Mouse (Mus musculus) limb, embryonic 14.5 days (tissue): Measurements from ENCODE around the gene Dlg2. TPM values are rescaled to one million over a fixed set of nuclear protein-coding genes. Genes with fewer than 3 reads are reported as not detected.

Source experiments
- ATAC-seq: fragments of 200-750 bp; cut with Nextera tagmentation; 2 replicates; pipeline ENCODE4 v1.8.0; 2017; ENCODE audit warnings: low read depth, moderate number of reproducible peaks, moderate TSS enrichment; ENCODE audit not compliant: low FRiP score
- DNase-seq: peaks from one replicate; pipeline ENCODE4 v3.0.0-alpha.2; 2015; ENCODE audit warnings: low spot score
- H3K27ac ChIP-seq: fragments of 300-500 bp; sonication (generic); replicated peaks from 2 replicates; pipeline ENCODE4 v1.5.1; 2014; ENCODE audit warnings: low read depth, mild to moderate bottlenecking, low read length, moderate library complexity, mixed read lengths
- H3K27me3 ChIP-seq: fragments of 300-500 bp; sonication (generic); 2 replicates; pipeline ENCODE4 v1.6.1; 2014; ENCODE audit warnings: low read length, mixed read lengths; ENCODE audit not compliant: control insufficient read depth, insufficient read depth
- H3K36me3 ChIP-seq: fragments of 300-500 bp; sonication (generic); 2 replicates; pipeline ENCODE4 v1.6.1; 2014; ENCODE audit warnings: mild to moderate bottlenecking, low read length, moderate library complexity, mixed read lengths; ENCODE audit not compliant: control insufficient read depth, insufficient read depth
- H3K4me1 ChIP-seq: fragments of 300-500 bp; sonication (generic); 2 replicates; pipeline ENCODE4 v1.6.1; 2014; ENCODE audit warnings: antibody characterized with exemption, low read length, mixed read lengths; ENCODE audit not compliant: control insufficient read depth, insufficient read depth
- H3K4me2 ChIP-seq: fragments of 300-500 bp; sonication (generic); replicated peaks from 2 replicates; pipeline ENCODE4 v1.6.1; 2014; ENCODE audit warnings: low read depth, mild to moderate bottlenecking, low read length, moderate library complexity; ENCODE audit not compliant: severe bottlenecking
- H3K4me3 ChIP-seq: fragments of 300-500 bp; sonication (generic); replicated peaks from 2 replicates; pipeline ENCODE4 v1.5.1; 2014; ENCODE audit warnings: low read length
- H3K9ac ChIP-seq: fragments of 300-500 bp; sonication (generic); 2 replicates; pipeline ENCODE4 v1.6.1; 2014; ENCODE audit warnings: mild to moderate bottlenecking, low read depth, low read length, moderate library complexity; ENCODE audit not compliant: severe bottlenecking
- H3K9me3 ChIP-seq: fragments of 300-500 bp; sonication (generic); 2 replicates; pipeline ENCODE4 v1.6.1; 2016; ENCODE audit warnings: low read length; ENCODE audit not compliant: control insufficient read depth
- POLR2A ChIP-seq: fragments of 200-500 bp; IDR thresholded peaks from 2 replicates; pipeline ENCODE4 v1.8.0; 2012; ENCODE audit warnings: inconsistent platforms, mild to moderate bottlenecking, moderate library complexity, borderline replicate concordance; ENCODE audit not compliant: insufficient read depth, insufficient read length; ENCODE audit errors: extremely low read depth
- WGBS: fragments of 180-500 bp; shearing (Covaris S2); extraction: QIAGEN DNeasy Blood & Tissue Kit; methylation state at CpG from one replicate; pipeline ENCODE4 v1.1.7; 2014; 5-methylcytosine and 5-hydroxymethylcytosine counted together
- polyA plus RNA-seq, 2 experiments: library from polyadenylated mRNA; depleted of rRNA in 1 of 2; stranded (reverse) in 1 of 2; unstranded in 1 of 2; fragments of >200 nt; fragmentation: Nextera tagmentation in 1 of 2; extraction: Ambion mirVana in 1 of 2; gene quantifications; 2 replicates each; pipeline versions ENCODE4 v1.2.1 to v1.2.3; 2012 to 2014

Dlg2 gene
- polyA plus RNA-seq, 2 experiments, result 4.6 to 7.3 TPM

GRCm38 (mm10) chr7:91086071-91086470 lies 609.6 kb downstream of the Dlg2 start:
- ATAC-seq (no peak), DNase-seq (no peak)
- no peak overlapping the region for H3K4me3 ChIP-seq
- H3K27me3 ChIP-seq, result peaks cover 4% of the 10 kb centered on the region; the same call in 1 of the 2 replicates
- WGBS, result 74% methylated on average over 2 of the region's 2 CpGs
- H3K4me2 ChIP-seq, result no peak overlapping the region
- peaks cover 6% of the 10 kb centered on the region for H3K4me1 ChIP-seq
- no peak for TF ChIP-seq POLR2A
- H3K36me3 ChIP-seq, result no peaks in the 10 kb centered on the region
- no peak overlapping the region for H3K27ac ChIP-seq
- H3K9me3 ChIP-seq, result no peaks in the 10 kb centered on the region
- no peak overlapping the region for H3K9ac ChIP-seq

GRCm38 (mm10) chr7:91089211-91089930 lies 612.9 kb downstream of the Dlg2 start:
- 30% methylated on average over 6 of the region's 6 CpGs for WGBS
- Histone ChIP-seq H3K9me3 (no peaks in the 10 kb centered on the region), H3K36me3 (no peaks in the 10 kb centered on the region), H3K4me2 (no peak overlapping the region), H3K27me3 (peaks cover 4% of the 10 kb centered on the region; the same call in 1 of the 2 replicates), H3K4me1 (peaks cover 11% of the 10 kb centered on the region), H3K9ac (no peak overlapping the region), H3K4me3 (no peak overlapping the region), H3K27ac (no peak overlapping the region)
- ATAC-seq, result no peak
- no peak for TF ChIP-seq POLR2A
- no peak for DNase-seq

- H3K27ac ChIP-seq, result no peak overlapping the region
- DNase-seq, result no peak
- peaks cover 11% of the 10 kb centered on the region for H3K4me1 ChIP-seq
- TF ChIP-seq POLR2A, result no peak
- peak overlapping the region; percentile 56 for H3K4me2 ChIP-seq
- 34% methylated on average over 5 of the region's 5 CpGs for WGBS
- peak overlapping the region; percentile 28 for H3K4me3 ChIP-seq
- H3K36me3 ChIP-seq, result no peaks in the 10 kb centered on the region
- H3K9me3 ChIP-seq, result no peaks in the 10 kb centered on the region
- peaks cover 4% of the 10 kb centered on the region; the same call in 1 of the 2 replicates for H3K27me3 ChIP-seq
- no peak for ATAC-seq
- H3K9ac ChIP-seq, result no peak overlapping the region
These were observed 613.9 kb downstream of the Dlg2 start for GRCm38 (mm10) chr7:91090317-91090829.

GRCm38 (mm10) chr7:91090830-91091683 lies 614.6 kb downstream of the Dlg2 start:
- no peak for DNase-seq
- peaks cover 4% of the 10 kb centered on the region; the same call in 1 of the 2 replicates for H3K27me3 ChIP-seq
- H3K9ac ChIP-seq, result 0 out of 2 replicates have a peak overlapping the region, but pooled peaks have one; percentile 31
- TF ChIP-seq POLR2A, result no peak
- 5% methylated on average over 25 of the region's 25 CpGs for WGBS
- no peaks in the 10 kb centered on the region for H3K9me3 ChIP-seq
- ATAC-seq, result no peak
- peak overlapping the region; percentile 28 for H3K4me3 ChIP-seq
- peaks cover 11% of the 10 kb centered on the region for H3K4me1 ChIP-seq
- no peaks in the 10 kb centered on the region for H3K36me3 ChIP-seq
- H3K4me2 ChIP-seq, result peak overlapping the region; percentile 56
- H3K27ac ChIP-seq, result no peak overlapping the region

- no peak overlapping the region for H3K4me3 ChIP-seq
- 88% methylated on average over 7 of the region's 7 CpGs for WGBS
- no peak for TF ChIP-seq POLR2A
These were observed 620.0 kb downstream of the Dlg2 start for GRCm38 (mm10) chr7:91096467-91096866.

More at GRCm38 (mm10) chr7:91096467-91096866, 620.0 kb downstream of the Dlg2 start:
- ATAC-seq (no peak), DNase-seq (no peak)
- H3K36me3 ChIP-seq, result no peaks in the 10 kb centered on the region
- no peak overlapping the region for H3K9ac ChIP-seq
- no peak overlapping the region for H3K27ac ChIP-seq
- H3K9me3 ChIP-seq, result no peaks in the 10 kb centered on the region
- H3K4me2 ChIP-seq, result no peak overlapping the region
- H3K4me1 ChIP-seq, result peaks cover 1% of the 10 kb centered on the region
- no peaks in the 10 kb centered on the region for H3K27me3 ChIP-seq
